Mouse (Mus musculus): ENCODE results near the gene Vat1. TPM values are rescaled to one million over a fixed set of nuclear protein-coding genes. Genes with fewer than 3 reads are reported as not detected.
"Not testable (repeated sequence)": the region's sequence is repeated elsewhere in the genome, so short reads cannot be mapped to it uniquely, and the experiment has no call there.

Vat1 gene
- polyA plus RNA-seq, 1 experiment, result 94.2 TPM

GRCm38 (mm10) chr11:101477552-101478211 lies 11.7 kb upstream of the Vat1 start:
- Histone ChIP-seq H3K4me3 (replicated peaks) (no peak overlapping the region), H3K9me3 (no peaks in the 10 kb centered on the region), H3K36me3 (replicated peaks; ENCODE audit: low read length) (no peaks in the 10 kb centered on the region), H3K4me1 (peaks cover 7% of the 10 kb centered on the region), H3K27me3 (replicated peaks) (peaks cover 59% of the 10 kb centered on the region)
- TF ChIP-seq GATA1 (IDR thresholded peaks at IDR 0.05; ENCODE audit: borderline replicate concordance, low read length) (no peak), FLI1 (IDR thresholded peaks at IDR 0.05; ENCODE audit: low read length) (no peak)

- H3K9me3 ChIP-seq, result no peaks in the 10 kb centered on the region
Measured at GRCm38 (mm10) chr11:101477194-101477551, 11.1 kb upstream of the Vat1 start.

GRCm38 (mm10) chr11:101476361-101476760 lies 10.3 kb upstream of the Vat1 start:
- not testable (repeated sequence) for H3K36me3 ChIP-seq (replicated peaks; ENCODE audit: low read length); H3K4me1 ChIP-seq; H3K4me3 ChIP-seq (replicated peaks); H3K9me3 ChIP-seq
- H3K27me3 ChIP-seq (replicated peaks), result peaks cover 68% of the 10 kb centered on the region

More at GRCm38 (mm10) chr11:101477194-101477551, 11.1 kb upstream of the Vat1 start:
- TF ChIP-seq FLI1 (IDR thresholded peaks at IDR 0.05; ENCODE audit: low read length) (no peak), GATA1 (IDR thresholded peaks at IDR 0.05; ENCODE audit: borderline replicate concordance, low read length) (no peak)
- H3K4me3 ChIP-seq (replicated peaks), result no peak overlapping the region
- H3K4me1 ChIP-seq, result peaks cover 7% of the 10 kb centered on the region
- H3K36me3 ChIP-seq (replicated peaks; ENCODE audit: low read length), result no peaks in the 10 kb centered on the region
- H3K27me3 ChIP-seq (replicated peaks), result peaks cover 64% of the 10 kb centered on the region

- peaks cover 65% of the 10 kb centered on the region for H3K27me3 ChIP-seq (replicated peaks)
- no peaks in the 10 kb centered on the region for H3K9me3 ChIP-seq
- H3K36me3 ChIP-seq (replicated peaks; ENCODE audit: low read length), result no peaks in the 10 kb centered on the region
- H3K4me1 ChIP-seq, result peaks cover 6% of the 10 kb centered on the region
- TF ChIP-seq GATA1 (IDR thresholded peaks at IDR 0.05; ENCODE audit: borderline replicate concordance, low read length), result no peak
- TF ChIP-seq FLI1 (IDR thresholded peaks at IDR 0.05; ENCODE audit: low read length), result no peak
- no peak overlapping the region for H3K4me3 ChIP-seq (replicated peaks)
Measured at GRCm38 (mm10) chr11:101474298-101474697, 8.3 kb upstream of the Vat1 start.

GRCm38 (mm10) chr11:101473686-101474085 lies 7.7 kb upstream of the Vat1 start:
- H3K36me3 ChIP-seq (replicated peaks; ENCODE audit: low read length); H3K9me3 ChIP-seq; H3K4me1 ChIP-seq; H3K4me3 ChIP-seq (replicated peaks): not testable (repeated sequence)
- peaks cover 63% of the 10 kb centered on the region for H3K27me3 ChIP-seq (replicated peaks)

- peaks cover 16% of the 10 kb centered on the region for H3K4me1 ChIP-seq
- no peak for TF ChIP-seq FLI1 (IDR thresholded peaks at IDR 0.05; ENCODE audit: low read length)
- TF ChIP-seq GATA1 (IDR thresholded peaks at IDR 0.05; ENCODE audit: borderline replicate concordance, low read length), result no peak
- no peaks in the 10 kb centered on the region for H3K9me3 ChIP-seq
- no peak overlapping the region for H3K4me3 ChIP-seq (replicated peaks)
- H3K27me3 ChIP-seq (replicated peaks), result peaks cover 65% of the 10 kb centered on the region
- H3K36me3 ChIP-seq (replicated peaks; ENCODE audit: low read length), result no peaks in the 10 kb centered on the region
Measured at GRCm38 (mm10) chr11:101472336-101472735, 6.3 kb upstream of the Vat1 start.

GRCm38 (mm10) chr11:101471926-101472325 lies 5.9 kb upstream of the Vat1 start:
- Histone ChIP-seq H3K4me3 (replicated peaks) (no peak overlapping the region), H3K4me1 (peaks cover 20% of the 10 kb centered on the region), H3K9me3 (no peaks in the 10 kb centered on the region), H3K27me3 (replicated peaks) (peaks cover 62% of the 10 kb centered on the region), H3K36me3 (replicated peaks; ENCODE audit: low read length) (no peaks in the 10 kb centered on the region)
- TF ChIP-seq GATA1 (IDR thresholded peaks at IDR 0.05; ENCODE audit: borderline replicate concordance, low read length) (no peak), FLI1 (IDR thresholded peaks at IDR 0.05; ENCODE audit: low read length) (no peak)

- Histone ChIP-seq H3K9me3 (no peaks in the 10 kb centered on the region), H3K4me1 (peaks cover 37% of the 10 kb centered on the region), H3K4me3 (replicated peaks) (no peak overlapping the region), H3K27me3 (replicated peaks) (peaks cover 64% of the 10 kb centered on the region), H3K36me3 (replicated peaks; ENCODE audit: low read length) (no peaks in the 10 kb centered on the region)
- TF ChIP-seq GATA1 (IDR thresholded peaks at IDR 0.05; ENCODE audit: borderline replicate concordance, low read length), result no peak
- TF ChIP-seq FLI1 (IDR thresholded peaks at IDR 0.05; ENCODE audit: low read length), result no peak
Measured at GRCm38 (mm10) chr11:101470206-101470605, 4.2 kb upstream of the Vat1 start.

GRCm38 (mm10) chr11:101469155-101469554 lies 3.1 kb upstream of the Vat1 start:
- no peak for TF ChIP-seq FLI1 (IDR thresholded peaks at IDR 0.05; ENCODE audit: low read length)
- TF ChIP-seq GATA1 (IDR thresholded peaks at IDR 0.05; ENCODE audit: borderline replicate concordance, low read length), result no peak
- no peaks in the 10 kb centered on the region for H3K36me3 ChIP-seq (replicated peaks; ENCODE audit: low read length)
- H3K27me3 ChIP-seq (replicated peaks), result peaks cover 62% of the 10 kb centered on the region
- H3K4me3 ChIP-seq (replicated peaks), result no peak overlapping the region
- no peaks in the 10 kb centered on the region for H3K9me3 ChIP-seq
- H3K4me1 ChIP-seq, result peaks cover 48% of the 10 kb centered on the region

GRCm38 (mm10) chr11:101468731-101469130 lies 2.7 kb upstream of the Vat1 start:
- no peaks in the 10 kb centered on the region for H3K9me3 ChIP-seq
- peaks cover 60% of the 10 kb centered on the region for H3K27me3 ChIP-seq (replicated peaks)
- peak overlapping the region; percentile 96 for H3K4me3 ChIP-seq (replicated peaks)
- TF ChIP-seq GATA1 (IDR thresholded peaks at IDR 0.05; ENCODE audit: borderline replicate concordance, low read length) (no peak), FLI1 (IDR thresholded peaks at IDR 0.05; ENCODE audit: low read length) (no peak)
- H3K4me1 ChIP-seq, result peaks cover 52% of the 10 kb centered on the region
- H3K36me3 ChIP-seq (replicated peaks; ENCODE audit: low read length), result no peaks in the 10 kb centered on the region

GRCm38 (mm10) chr11:101468263-101468688 lies 2.2 kb upstream of the Vat1 start:
- Histone ChIP-seq H3K36me3 (replicated peaks; ENCODE audit: low read length) (no peaks in the 10 kb centered on the region), H3K27me3 (replicated peaks) (peaks cover 58% of the 10 kb centered on the region), H3K4me3 (replicated peaks) (peak overlapping the region; percentile 96), H3K9me3 (no peaks in the 10 kb centered on the region), H3K4me1 (peaks cover 56% of the 10 kb centered on the region)
- TF ChIP-seq GATA1 (IDR thresholded peaks at IDR 0.05; ENCODE audit: borderline replicate concordance, low read length) (no peak), FLI1 (IDR thresholded peaks at IDR 0.05; ENCODE audit: low read length) (no peak)
